Mouse (Mus musculus) mouse embryonic stem cell (cell line): Measurements from ENCODE around the gene Col9a3.

ENCODE experiments used
- in situ Hi-C, 2 experiments: fragments of 300-500 bp; cut with MboI; formaldehyde crosslinking; loops; 1 replicate in 1 of 2; 3 replicates in 1 of 2; pipeline ENCODE4 v1.14.3; 2019 to 2020; ENCODE audit warnings: low sequenced_read_pairs in 2 of 2, low pct_unique_long_range_greater_than_20kb in 1 of 2, mixed read lengths in 1 of 2; ENCODE audit not compliant: unreplicated experiment in 1 of 2

The Col9a3 gene

DNA sequence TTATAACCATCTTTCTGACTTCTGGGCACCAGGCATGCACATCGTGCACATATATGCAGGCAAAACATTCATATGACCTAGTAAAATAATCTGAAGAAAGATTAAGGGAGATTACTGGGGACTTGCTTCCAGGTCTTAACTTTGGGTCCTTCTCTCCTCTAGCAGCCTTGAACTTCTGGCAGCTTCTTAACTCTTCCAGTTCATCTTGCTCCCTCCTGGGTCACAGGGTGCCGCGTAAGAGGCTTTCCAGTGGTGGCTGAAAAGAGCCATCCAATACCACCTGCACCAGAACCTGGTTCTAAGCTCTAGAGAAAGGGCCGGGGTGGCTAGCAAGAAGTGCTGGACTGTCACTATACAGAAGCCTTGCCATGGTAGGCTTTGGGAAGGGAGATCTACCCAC is at the start of gene Col9a3:
TSS of gene Col9a3 (plus strand) at position 301 of the 400 bp plus-strand sequence.
- in situ Hi-C loops: no loop called here

DNA sequence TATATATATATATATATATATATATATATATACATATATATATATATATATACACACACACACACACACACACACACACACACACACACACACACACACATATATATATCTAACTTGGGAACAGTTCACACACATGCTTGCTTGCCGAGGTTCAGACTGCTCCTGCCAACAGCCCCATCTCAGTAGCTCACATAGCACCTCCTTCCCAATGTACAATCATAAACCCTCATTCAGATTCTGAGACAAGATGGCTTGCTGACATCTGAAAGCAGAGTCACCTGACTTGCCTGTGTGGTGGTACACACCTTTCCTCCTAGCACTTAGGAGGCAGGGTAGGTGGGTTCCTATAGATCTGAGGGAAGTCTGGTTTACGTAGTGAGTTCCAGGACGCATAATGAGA is 45.2 kb upstream of the Col9a3 start:
- in situ Hi-C loops: loop anchor here in 1 of 2 experiments (10.0 kb wide), 1 partner anchor 68 kb away; no protein-coding TSS in a partner anchor

- in situ Hi-C loops: loop anchor here (5.0 to 10.0 kb wide), 2 partner anchors 70 to 83 kb away; no protein-coding TSS in a partner anchor
Measured at GRCm38 (mm10) chr2:180555219-180555618, 42.4 kb upstream of the Col9a3 start.

- in situ Hi-C loops: loop anchor here (5.0 to 10.0 kb wide), 2 partner anchors 72 to 84 kb away; no protein-coding TSS in a partner anchor
Measured at GRCm38 (mm10) chr2:180556470-180556869, 41.1 kb upstream of the Col9a3 start.

- in situ Hi-C loops: no loop called here
Measured at GRCm38 (mm10) chr2:180560245-180560644, 37.3 kb upstream of the Col9a3 start.

DNA sequence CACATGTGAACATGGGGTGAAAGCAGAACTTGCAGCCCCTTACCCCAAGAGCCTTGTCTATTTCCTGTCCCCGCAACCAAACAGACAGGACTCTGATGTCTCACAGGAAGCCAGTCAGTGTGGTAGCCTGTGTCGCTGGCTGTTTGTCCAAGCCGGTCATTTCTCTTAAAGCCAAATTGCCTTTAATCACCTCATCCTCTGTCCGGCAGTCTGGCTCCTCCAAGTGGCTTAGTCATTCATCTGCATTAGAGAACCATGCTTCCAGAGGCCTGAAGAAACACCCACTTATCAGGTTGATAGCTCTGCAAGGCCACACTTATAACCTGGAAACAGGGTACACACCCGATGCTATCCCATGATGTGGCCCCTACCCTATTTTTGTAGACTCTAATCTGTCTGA is 35.4 kb upstream of the Col9a3 start:
- in situ Hi-C loops: no loop called here

GRCm38 (mm10) chr2:180563296-180563695 is 34.3 kb upstream of the Col9a3 start:
- in situ Hi-C loops: no loop called here

DNA sequence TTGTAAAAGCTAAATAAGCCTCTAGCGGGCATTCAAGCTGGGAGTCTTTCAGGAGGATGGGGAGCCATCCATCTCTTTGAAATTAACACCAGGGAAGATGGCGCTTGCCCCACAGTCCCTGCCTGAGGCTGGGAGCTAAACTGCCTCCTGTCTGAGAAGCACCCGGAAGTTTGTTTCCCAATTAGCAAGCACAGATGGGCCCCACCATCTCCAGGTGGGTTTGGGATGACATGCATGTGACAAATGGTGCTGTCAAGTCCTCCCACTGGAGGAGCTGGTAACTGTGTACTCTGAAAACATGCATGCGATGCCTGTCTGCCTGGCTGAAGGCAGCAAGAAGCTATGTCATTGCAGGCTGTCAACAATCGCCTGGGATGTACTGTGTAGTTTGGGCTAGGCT is 33.7 kb upstream of the Col9a3 start:
- in situ Hi-C loops: no loop called here

- in situ Hi-C loops: no loop called here
Measured at GRCm38 (mm10) chr2:180566240-180566913, 31.2 kb upstream of the Col9a3 start.

- in situ Hi-C loops: no loop called here
Measured at GRCm38 (mm10) chr2:180569028-180569643, 28.5 kb upstream of the Col9a3 start.

GRCm38 (mm10) chr2:180576482-180576881 is 21.1 kb upstream of the Col9a3 start:
- in situ Hi-C loops: loop anchor here in 1 of 2 experiments (10.0 kb wide), 2 partner anchors 188 to 222 kb away; no protein-coding TSS in a partner anchor

- in situ Hi-C loops: loop anchor here in 1 of 2 experiments (10.0 kb wide), 2 partner anchors 186 to 224 kb away; no protein-coding TSS in a partner anchor
Measured at GRCm38 (mm10) chr2:180578686-180579085, 18.9 kb upstream of the Col9a3 start.

DNA sequence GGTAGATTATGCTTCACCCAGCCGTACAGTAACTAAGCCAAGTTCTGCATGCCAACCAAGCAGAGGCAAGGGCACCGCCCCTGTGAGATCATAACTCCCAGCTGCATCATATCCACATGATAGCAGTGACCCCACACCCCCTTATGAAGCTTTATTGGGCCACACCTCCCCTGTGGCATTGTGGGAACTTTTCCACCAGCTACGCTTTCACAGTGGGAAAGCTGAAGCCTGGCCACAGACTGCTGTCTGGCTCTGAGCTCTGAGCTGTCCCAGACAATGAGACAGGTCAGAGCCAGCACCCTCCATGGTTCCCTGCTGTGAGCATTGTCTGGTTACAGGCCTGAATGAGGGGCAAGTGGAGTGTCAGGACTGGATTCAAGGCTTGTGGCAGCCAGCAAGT is 16.6 kb upstream of the Col9a3 start, which contains the start of gene Mrgbp:
TSS of gene Mrgbp (plus strand) at position 303 of the 400 bp plus-strand sequence.
- in situ Hi-C loops: loop anchor here in 1 of 2 experiments (5.0 kb wide), 1 partner anchor 186 kb away; no protein-coding TSS in a partner anchor

DNA sequence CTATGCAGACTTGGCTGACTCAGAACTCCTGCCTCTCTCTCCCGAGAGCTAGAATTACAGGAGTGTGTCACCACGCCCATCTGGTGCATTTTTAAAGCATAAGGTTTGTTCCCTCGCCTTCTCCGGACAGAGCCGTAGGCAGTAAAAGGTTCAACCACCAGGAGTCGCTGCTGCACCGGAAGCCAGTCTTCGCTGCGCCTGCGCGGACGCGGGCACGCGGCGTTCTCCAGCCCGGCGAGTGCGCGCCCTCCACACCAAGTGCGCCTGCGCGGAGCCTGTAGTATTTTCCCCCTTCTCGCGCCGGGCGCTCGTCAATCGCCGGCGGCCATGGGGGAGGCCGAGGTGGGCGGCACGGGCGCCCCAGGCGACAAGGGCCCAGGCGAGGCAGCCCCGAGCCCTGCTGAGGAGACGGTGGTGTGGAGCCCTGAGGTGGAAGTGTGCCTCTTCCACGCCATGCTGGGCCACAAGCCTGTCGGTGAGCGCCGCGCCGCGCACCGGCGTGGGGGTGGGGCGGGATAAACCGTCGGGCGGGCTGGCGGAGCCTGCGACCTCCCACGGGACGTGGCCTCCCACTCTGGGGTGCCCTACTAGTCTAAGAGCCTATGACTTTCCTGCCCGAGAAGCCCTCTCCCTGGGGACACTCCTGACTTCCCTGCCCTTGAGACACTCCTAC is 15.0 kb upstream of the Col9a3 start:
- in situ Hi-C loops: loop anchor here in 1 of 2 experiments (5.0 kb wide), 1 partner anchor 185 kb away; no protein-coding TSS in a partner anchor

DNA sequence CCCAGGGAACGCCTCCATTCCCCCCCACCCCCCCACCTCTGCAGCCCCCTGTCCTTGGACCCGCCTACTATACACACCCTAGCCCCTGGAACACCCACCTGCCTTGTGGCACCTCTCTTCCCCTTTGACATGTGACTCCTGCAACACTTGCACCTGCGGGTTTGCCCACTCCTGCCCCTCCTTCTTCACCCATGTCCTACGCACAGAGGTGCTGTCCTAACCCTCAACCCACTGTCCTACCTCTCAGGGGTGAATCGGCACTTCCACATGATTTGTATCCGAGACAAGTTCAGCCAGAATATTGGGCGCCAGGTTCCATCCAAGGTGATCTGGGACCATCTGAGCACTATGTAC is 14.5 kb upstream of the Col9a3 start:
- in situ Hi-C loops: loop anchor here in 1 of 2 experiments (5.0 kb wide), 1 partner anchor 184 kb away; no protein-coding TSS in a partner anchor

DNA sequence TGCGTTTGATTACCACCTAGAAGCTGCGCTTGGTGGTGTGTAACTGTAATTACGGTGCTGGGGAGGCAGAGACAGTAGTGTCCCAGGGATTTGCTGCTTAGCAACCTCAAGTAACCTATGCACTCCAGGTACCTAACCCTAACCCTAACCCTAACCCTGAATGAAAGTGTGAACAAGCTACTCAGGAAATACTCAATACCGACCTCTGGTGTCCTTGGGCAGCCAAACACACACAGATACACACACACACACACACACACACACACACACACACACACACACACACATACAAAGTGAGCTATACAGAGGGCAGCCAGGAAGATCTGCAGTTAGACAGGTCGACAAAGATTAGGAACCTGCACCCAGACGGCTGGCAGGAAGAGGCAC is 8.9 kb upstream of the Col9a3 start:
- in situ Hi-C loops: no loop called here

- in situ Hi-C loops: no loop called here
Measured at GRCm38 (mm10) chr2:180589123-180589831, 8.3 kb upstream of the Col9a3 start, which contains the start of gene Ogfr. Gene Ogfr, plus strand, starts transcription at chr2:180589245.

- in situ Hi-C loops: no loop called here
Measured at GRCm38 (mm10) chr2:180598157-180598705, 641 bp downstream of the Col9a3 start.
